Mouse (Mus musculus): ENCODE results near the gene Inpp5b. TPM values are rescaled to one million over a fixed set of nuclear protein-coding genes. Genes with fewer than 3 reads are reported as not detected.

Gene Inpp5b
- 21.8 and 26.7 TPM in 2 replicates for polyA plus RNA-seq (2012; rRNA removed)

- peaks cover 11% of the 10 kb centered on the region; the same call in 1 of the 2 replicates for H3K4me1 ChIP-seq (ENCODE audit: control insufficient read depth, insufficient read depth, insufficient read length, low read length)
- H3K4me3 ChIP-seq (ENCODE audit: low read depth, low read length) = peak within 1 kb of the TSS; percentile 77
- H3K27ac ChIP-seq (ENCODE audit: insufficient read depth, low read depth, low read length) = peak within 1 kb of the TSS; percentile 50; the same call in 1 of the 2 replicates
- WGBS = 9% methylated on average over 25 of the region's 25 CpGs
- H3K27me3 ChIP-seq (ENCODE audit: control insufficient read depth, insufficient read depth, low read length) = no peaks in the 10 kb centered on the region
- H3K36me3 ChIP-seq (ENCODE audit: control insufficient read depth, insufficient read depth, low read length) = no peaks in the 10 kb centered on the region
- TF ChIP-seq POLR2A (IDR thresholded peaks at IDR 0.05; ENCODE audit: low read depth, low read length) (no peak), CTCF (IDR thresholded peaks at IDR 0.05; ENCODE audit: extremely low read depth, insufficient read length, insufficient replicate concordance, low read depth, low read length) (no peak)
Observed at GRCm38 (mm10) chr4:124741376-124742343, at the start of gene Inpp5b. Gene Inpp5b, plus strand, starts transcription at chr4:124741850.

DNA sequence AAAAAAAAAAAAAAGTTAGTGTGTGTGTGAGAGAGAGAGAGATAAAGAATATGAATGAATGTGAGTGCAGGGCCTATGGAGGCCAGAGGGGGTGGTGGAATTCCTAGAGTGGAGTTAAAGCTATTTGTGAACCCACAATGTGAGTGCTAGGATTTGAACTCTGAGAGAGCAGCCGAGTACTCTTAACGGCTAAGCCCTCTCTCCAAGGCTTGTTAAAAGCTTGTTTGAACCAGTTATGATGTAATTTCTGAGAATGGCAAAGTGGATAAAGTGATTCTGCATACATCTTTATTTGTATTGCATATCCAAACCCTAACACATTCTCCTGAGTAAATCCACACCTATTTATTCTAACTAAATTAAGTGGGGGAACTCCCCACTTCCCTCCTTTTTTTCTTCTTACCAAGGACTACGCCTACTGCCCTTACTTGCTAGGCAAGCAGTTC, 49.2 kb upstream of the Inpp5b start:
- TF ChIP-seq CTCF (IDR thresholded peaks at IDR 0.05; ENCODE audit: extremely low read depth, insufficient read length, insufficient replicate concordance, low read depth, low read length) (no peak), POLR2A (IDR thresholded peaks at IDR 0.05; ENCODE audit: low read depth, low read length) (no peak)
- H3K36me3 ChIP-seq (ENCODE audit: control insufficient read depth, insufficient read depth, low read length) = no peaks in the 10 kb centered on the region
- H3K4me3 ChIP-seq (ENCODE audit: low read depth, low read length) = no peak overlapping the region
- peaks cover 6% of the 10 kb centered on the region for H3K4me1 ChIP-seq (ENCODE audit: control insufficient read depth, insufficient read depth, insufficient read length, low read length)
- no peak overlapping the region for H3K27ac ChIP-seq (ENCODE audit: insufficient read depth, low read depth, low read length)
- 41% methylated on average over 3 of the region's 3 CpGs for WGBS
- H3K27me3 ChIP-seq (ENCODE audit: control insufficient read depth, insufficient read depth, low read length) = no peaks in the 10 kb centered on the region

GRCm38 (mm10) chr4:124693135-124693894, 48.3 kb upstream of the Inpp5b start, which contains the start of gene Utp11:
Gene Utp11, minus strand, starts transcription at chr4:124693600.
- H3K4me1 ChIP-seq (ENCODE audit: control insufficient read depth, insufficient read depth, insufficient read length, low read length) = peaks cover 6% of the 10 kb centered on the region
- H3K27ac ChIP-seq (ENCODE audit: insufficient read depth, low read depth, low read length) = peak within 1 kb of the TSS; percentile 22; the same call in 1 of the 2 replicates
- H3K27me3 ChIP-seq (ENCODE audit: control insufficient read depth, insufficient read depth, low read length) = no peaks in the 10 kb centered on the region
- H3K4me3 ChIP-seq (ENCODE audit: low read depth, low read length) = peak within 1 kb of the TSS; percentile 90
- H3K36me3 ChIP-seq (ENCODE audit: control insufficient read depth, insufficient read depth, low read length) = no peaks in the 10 kb centered on the region
- TF ChIP-seq CTCF (IDR thresholded peaks at IDR 0.05; ENCODE audit: extremely low read depth, insufficient read length, insufficient replicate concordance, low read depth, low read length) (no peak), POLR2A (IDR thresholded peaks at IDR 0.05; ENCODE audit: low read depth, low read length) (0 out of 2 replicates have a peak, but pooled peaks have one; percentile 19)
- WGBS = under 1% methylated on average over 43 of the region's 43 CpGs

- no peaks in the 10 kb centered on the region for H3K27me3 ChIP-seq (ENCODE audit: control insufficient read depth, insufficient read depth, low read length)
- TF ChIP-seq CTCF (IDR thresholded peaks at IDR 0.05; ENCODE audit: extremely low read depth, insufficient read length, insufficient replicate concordance, low read depth, low read length) (no peak), POLR2A (IDR thresholded peaks at IDR 0.05; ENCODE audit: low read depth, low read length) (no peak)
- no peak overlapping the region for H3K27ac ChIP-seq (ENCODE audit: insufficient read depth, low read depth, low read length)
- WGBS = 80% methylated on average over 2 of the region's 2 CpGs
- peaks cover 6% of the 10 kb centered on the region for H3K4me1 ChIP-seq (ENCODE audit: control insufficient read depth, insufficient read depth, insufficient read length, low read length)
- H3K36me3 ChIP-seq (ENCODE audit: control insufficient read depth, insufficient read depth, low read length) = no peaks in the 10 kb centered on the region
- no peak overlapping the region for H3K4me3 ChIP-seq (ENCODE audit: low read depth, low read length)
Observed at GRCm38 (mm10) chr4:124694572-124694971, 47.1 kb upstream of the Inpp5b start.

- no peak overlapping the region for H3K27ac ChIP-seq (ENCODE audit: insufficient read depth, low read depth, low read length)
- H3K36me3 ChIP-seq (ENCODE audit: control insufficient read depth, insufficient read depth, low read length) = no peaks in the 10 kb centered on the region
- no peak for TF ChIP-seq POLR2A (IDR thresholded peaks at IDR 0.05; ENCODE audit: low read depth, low read length)
- no peak for TF ChIP-seq CTCF (IDR thresholded peaks at IDR 0.05; ENCODE audit: extremely low read depth, insufficient read length, insufficient replicate concordance, low read depth, low read length)
- H3K4me1 ChIP-seq (ENCODE audit: control insufficient read depth, insufficient read depth, insufficient read length, low read length) = peaks cover 6% of the 10 kb centered on the region
- no peaks in the 10 kb centered on the region for H3K27me3 ChIP-seq (ENCODE audit: control insufficient read depth, insufficient read depth, low read length)
- peak overlapping the region; percentile 24; the same call in 1 of the 2 replicates for H3K4me3 ChIP-seq (ENCODE audit: low read depth, low read length)
- WGBS = 15% methylated on average over 18 of the region's 18 CpGs
Observed at GRCm38 (mm10) chr4:124695786-124696516, 45.7 kb upstream of the Inpp5b start.

DNA sequence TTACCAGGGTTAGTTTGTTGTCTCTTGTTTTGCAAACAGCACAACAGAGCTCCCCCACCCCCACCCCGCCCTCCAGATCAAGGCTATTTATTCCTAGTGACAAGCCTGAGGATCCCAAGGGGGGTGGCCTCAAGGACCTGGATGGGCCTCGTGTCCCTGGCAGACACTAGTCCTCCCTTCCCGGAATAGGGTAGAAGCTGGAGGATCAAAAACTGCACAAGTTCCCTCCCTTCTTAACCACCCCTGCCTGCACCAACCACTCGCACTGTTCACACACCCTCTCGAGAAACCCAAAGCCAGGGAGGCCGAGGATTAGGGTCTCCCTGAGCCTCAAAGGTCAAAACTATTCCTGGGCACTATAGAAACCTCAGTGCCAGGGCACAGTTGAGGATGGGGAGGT, 41.9 kb upstream of the Inpp5b start:
- H3K4me3 ChIP-seq (ENCODE audit: low read depth, low read length) = no peak overlapping the region
- TF ChIP-seq POLR2A (IDR thresholded peaks at IDR 0.05; ENCODE audit: low read depth, low read length) = no peak
- no peak for TF ChIP-seq CTCF (IDR thresholded peaks at IDR 0.05; ENCODE audit: extremely low read depth, insufficient read length, insufficient replicate concordance, low read depth, low read length)
- WGBS = 42% methylated on average over 6 of the region's 6 CpGs
- peaks cover 19% of the 10 kb centered on the region for H3K4me1 ChIP-seq (ENCODE audit: control insufficient read depth, insufficient read depth, insufficient read length, low read length)
- no peaks in the 10 kb centered on the region for H3K36me3 ChIP-seq (ENCODE audit: control insufficient read depth, insufficient read depth, low read length)
- no peaks in the 10 kb centered on the region for H3K27me3 ChIP-seq (ENCODE audit: control insufficient read depth, insufficient read depth, low read length)
- 0 out of 2 replicates have a peak overlapping the region, but pooled peaks have one; percentile 23 for H3K27ac ChIP-seq (ENCODE audit: insufficient read depth, low read depth, low read length)

Measured in small intestine, adult 2 months (tissue).